Mouse (Mus musculus) testis, adult 2 months (tissue): ENCODE results near the gene Clasrp.

ENCODE experiments used
- CTCF ChIP-seq: fragments of 200-500 bp; IDR thresholded peaks from 2 replicates; pipeline ENCODE4 v1.5.1; 2012; ENCODE audit warnings: low read depth, mild to moderate bottlenecking, inconsistent platforms, low read length, moderate library complexity; ENCODE audit not compliant: control insufficient read depth, insufficient read depth, insufficient replicate concordance
- POLR2A ChIP-seq: fragments of 200-500 bp; IDR thresholded peaks from 2 replicates; pipeline ENCODE4 v1.6.1; 2012; ENCODE audit warnings: low read depth, mild to moderate bottlenecking, inconsistent platforms, low read length, moderate library complexity; ENCODE audit not compliant: control insufficient read depth

DNA sequence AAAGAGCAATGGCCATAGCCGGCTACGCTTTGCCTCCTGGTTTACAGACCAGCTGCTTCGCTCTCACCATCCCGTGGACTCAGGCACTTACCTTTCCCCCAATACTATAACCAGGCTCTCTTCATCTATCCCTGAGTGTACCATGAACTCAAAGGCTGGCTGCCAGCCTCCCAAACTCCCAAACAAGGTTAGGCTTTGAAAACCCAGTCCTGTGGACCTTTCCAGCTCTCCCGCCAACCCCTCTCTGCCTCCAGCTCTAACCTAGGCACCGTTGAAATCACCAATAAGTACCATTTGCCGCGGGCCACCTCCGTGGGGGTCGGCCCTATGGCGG lies 42.9 kb downstream of the Clasrp start:
- TF ChIP-seq CTCF (no peak), POLR2A (no peak)
